ENCODE assay signal across 7 mouse cellular contexts in the genomic region with DNA sequence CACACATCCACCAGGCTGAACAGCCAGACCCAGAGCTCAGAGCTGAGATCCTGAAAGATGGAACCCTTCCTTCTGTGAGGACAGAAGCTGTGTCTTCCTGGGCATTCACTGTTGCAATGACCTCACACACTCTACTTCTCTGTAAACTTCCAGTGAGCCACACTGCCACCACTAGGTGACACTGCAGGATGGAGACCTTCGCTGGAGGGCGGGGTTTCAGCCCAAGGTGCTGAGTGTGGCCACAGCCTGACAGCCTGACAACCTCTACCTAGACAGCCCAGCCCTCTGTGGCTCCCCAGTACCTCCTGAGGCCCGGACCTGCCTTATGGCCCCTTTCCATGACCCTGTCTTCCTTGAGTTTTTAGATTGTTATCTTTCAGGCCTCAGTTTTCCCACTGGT. TPM values are rescaled to one million over a fixed set of nuclear protein-coding genes. Genes with fewer than 3 reads are reported as not detected.
DNase-seq lines count a peak whose midpoint lies in the region; ATAC-seq lines count a peak whose summit lies in the region.

No protein-coding gene starts in this region.

- H3K4me2 ChIP-seq in heart, embryonic 12.5 days, result no peak overlapping the region
- no peak overlapping the region for H3K4me2 ChIP-seq in kidney, embryonic 15.5 days

- DNase-seq in MN1 (ENCODE audit: low spot score), result peak; percentile 89
- peak; percentile 81 to 84 for DNase-seq in cerebellum, postnatal 10 days
- DNase-seq in lung, postnatal 10 days, result peak; percentile 71
- DNase-seq in right cerebral cortex, postnatal 4 days, result peak; percentile 48

- H3K27me3 ChIP-seq in heart, embryonic 12.5 days (replicated peaks), result peaks cover 25% of the 10 kb centered on the region
- H3K27me3 ChIP-seq in kidney, embryonic 15.5 days, result peaks cover 14% of the 10 kb centered on the region

- H3K4me3 ChIP-seq in heart, embryonic 12.5 days, result no peak overlapping the region
- H3K4me3 ChIP-seq in kidney, embryonic 15.5 days (replicated peaks), result no peak overlapping the region

- H3K9ac ChIP-seq in heart, embryonic 12.5 days, result no peak overlapping the region
- H3K9ac ChIP-seq in kidney, embryonic 15.5 days, result no peak overlapping the region

- H3K36me3 ChIP-seq in heart, embryonic 12.5 days, result no peaks in the 10 kb centered on the region
- H3K36me3 ChIP-seq in kidney, embryonic 15.5 days, result no peaks in the 10 kb centered on the region

- 0 out of 2 replicates have a peak, but pooled peaks cover 6% of the 10 kb centered on the region for H3K4me1 ChIP-seq in heart, embryonic 12.5 days (replicated peaks)
- H3K4me1 ChIP-seq in kidney, embryonic 15.5 days, result no peaks in the 10 kb centered on the region

- H3K9me3 ChIP-seq in heart, embryonic 12.5 days (replicated peaks), result no peaks in the 10 kb centered on the region
- no peaks in the 10 kb centered on the region for H3K9me3 ChIP-seq in kidney, embryonic 15.5 days (replicated peaks)

- H3K27ac ChIP-seq in heart, embryonic 12.5 days (ENCODE audit: poor library complexity, severe bottlenecking), result no peak overlapping the region
- no peak overlapping the region for H3K27ac ChIP-seq in kidney, embryonic 15.5 days

- WGBS in heart, embryonic 12.5 days, result 8% methylated on average over 3 of the region's 3 CpGs
- WGBS in kidney, embryonic 15.5 days, result 10% methylated on average over 3 of the region's 3 CpGs

- ATAC-seq in CD4-positive, CD25-positive, alpha-beta regulatory T cell, adult 4 months, result peak; percentile 83
- peak; percentile 76 for ATAC-seq in heart, embryonic 12.5 days (ENCODE audit: insufficient number of reproducible peaks, low FRiP score)
- ATAC-seq in kidney, embryonic 15.5 days (replicated peaks; ENCODE audit: low FRiP score), result peak; percentile 79

RNA-seq across cellular contexts. Expression of a gene that starts 12.9 kb away (rescaled TPM):
- not detected for polyA plus RNA-seq in CD4-positive, CD25-positive, alpha-beta regulatory T cell, adult 4 months (2017; shearing (Covaris generic))
- 0.40 and 0.94 TPM in 2 replicates for polyA plus RNA-seq in heart, embryonic 12.5 days (2016; fragmentation: Nextera tagmentation; extraction: Ambion mirVana)
- 1.1 TPM in 2 replicates for polyA plus RNA-seq in kidney, embryonic 15.5 days (2015; fragmentation: Nextera tagmentation; extraction: Ambion mirVana)

RNA-seq across cellular contexts. Expression of a gene that starts 14.7 kb away (rescaled TPM):
- not detected for polyA plus RNA-seq in CD4-positive, CD25-positive, alpha-beta regulatory T cell, adult 4 months (2017; shearing (Covaris generic))
- 0.55 and 0.63 TPM in 2 replicates for polyA plus RNA-seq in heart, embryonic 12.5 days (2016; fragmentation: Nextera tagmentation; extraction: Ambion mirVana)
- 2.4 and 2.5 TPM in 2 replicates for polyA plus RNA-seq in kidney, embryonic 15.5 days (2015; fragmentation: Nextera tagmentation; extraction: Ambion mirVana)

RNA-seq across cellular contexts. Expression of a gene that starts 30.2 kb away (rescaled TPM):
- polyA plus RNA-seq in CD4-positive, CD25-positive, alpha-beta regulatory T cell, adult 4 months (2017; shearing (Covaris generic)), result not detected
- polyA plus RNA-seq in heart, embryonic 12.5 days (2016; fragmentation: Nextera tagmentation; extraction: Ambion mirVana), result 2.3 and 2.4 TPM in 2 replicates
- polyA plus RNA-seq in kidney, embryonic 15.5 days (2015; fragmentation: Nextera tagmentation; extraction: Ambion mirVana), result 0.36 and 0.44 TPM in 2 replicates
